Mouse (Mus musculus): ENCODE measurements at regions not wholly inside any gene's neighbourhood (a gene's known extent, or its start where the extent isn't known, plus 50 kb on each side); places are given as distances from the start of the nearest gene placed in this dataset.

DNA sequence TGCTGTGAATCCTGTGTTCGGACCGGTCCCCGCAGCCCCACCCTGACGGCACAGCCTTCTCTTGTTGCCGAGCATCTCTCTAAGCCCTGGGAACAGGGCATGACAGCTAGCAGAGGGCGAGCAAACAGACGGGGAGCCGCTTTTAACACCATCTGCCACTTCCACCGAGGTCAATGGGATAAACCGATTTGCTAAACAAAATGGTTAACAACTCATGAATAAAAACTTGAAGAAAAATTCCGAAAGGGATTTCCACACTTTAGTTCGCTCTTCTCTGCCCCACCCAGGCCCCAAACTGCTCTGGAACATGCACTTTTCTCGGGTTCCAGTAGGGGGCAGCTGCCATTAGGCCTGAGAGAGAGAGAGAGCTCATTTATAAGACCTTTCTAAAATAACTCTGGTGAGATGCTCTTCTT lies 72.0 kb upstream of the Pcdh8 start:
- TF ChIP-seq CTCF (IDR thresholded peaks at IDR 0.05) = peak; percentile 63
- TF ChIP-seq POLR2A (IDR thresholded peaks at IDR 0.05; ENCODE audit: insufficient read depth, low read depth, low read length) = no peak
- no peak for TF ChIP-seq EP300 (IDR thresholded peaks at IDR 0.05; ENCODE audit: insufficient read depth, low read depth, low read length)
